8 mouse cellular contexts compared by ENCODE assay signal in genomic region chr15:79201491-79202150, GRCm38 (mm10). TPM values are rescaled to one million over a fixed set of nuclear protein-coding genes. Genes with fewer than 3 reads are reported as not detected.
DNase-seq lines count a peak whose midpoint lies in the region; ATAC-seq and TF ChIP-seq lines count a peak whose summit lies in the region.

No protein-coding gene starts in this region.

- no peak for TF ChIP-seq CTCF in liver, postnatal 0 days (IDR thresholded peaks at IDR 0.05; ENCODE audit: low read depth)

- no peak for ATAC-seq in liver, postnatal 0 days
- ATAC-seq in forebrain, embryonic 14.5 days: peak; percentile 87
- ATAC-seq in limb, embryonic 13.5 days (ENCODE audit: low FRiP score, low read depth): peak; percentile 68
- peak; percentile 54 for ATAC-seq in stomach, embryonic 16.5 days (ENCODE audit: insufficient read depth, low FRiP score)

- no peaks in the 10 kb centered on the region for H3K4me1 ChIP-seq in liver, postnatal 0 days (ENCODE audit: insufficient read depth)
- H3K4me1 ChIP-seq in forebrain, embryonic 14.5 days (ENCODE audit: control insufficient read depth, insufficient read depth, low read length): peaks cover 12% of the 10 kb centered on the region
- H3K4me1 ChIP-seq in limb, embryonic 13.5 days: peaks cover 26% of the 10 kb centered on the region
- H3K4me1 ChIP-seq in stomach, embryonic 16.5 days (ENCODE audit: control insufficient read depth, insufficient read depth, low read length): 0 out of 2 replicates have a peak, but pooled peaks cover 3% of the 10 kb centered on the region

- H3K9me3 ChIP-seq in liver, postnatal 0 days (ENCODE audit: low read length): no peaks in the 10 kb centered on the region
- H3K9me3 ChIP-seq in forebrain, embryonic 14.5 days (replicated peaks; ENCODE audit: control insufficient read depth, low read length): no peaks in the 10 kb centered on the region
- H3K9me3 ChIP-seq in limb, embryonic 13.5 days: no peaks in the 10 kb centered on the region
- H3K9me3 ChIP-seq in stomach, embryonic 16.5 days (replicated peaks; ENCODE audit: control insufficient read depth, low read length): no peaks in the 10 kb centered on the region

- H3K9ac ChIP-seq in liver, postnatal 0 days (replicated peaks): no peak overlapping the region
- H3K9ac ChIP-seq in forebrain, embryonic 14.5 days (ENCODE audit: low read length): peak overlapping the region; percentile 26; the same call in 1 of the 2 replicates
- H3K9ac ChIP-seq in limb, embryonic 13.5 days: peak overlapping the region; percentile 35; the same call in 1 of the 2 replicates
- H3K9ac ChIP-seq in stomach, embryonic 16.5 days (ENCODE audit: low read length): no peak overlapping the region

- no peaks in the 10 kb centered on the region for H3K36me3 ChIP-seq in liver, postnatal 0 days (replicated peaks; ENCODE audit: insufficient read depth, low read length)
- no peaks in the 10 kb centered on the region for H3K36me3 ChIP-seq in forebrain, embryonic 14.5 days (ENCODE audit: control insufficient read depth, insufficient read depth, low read length)
- no peaks in the 10 kb centered on the region for H3K36me3 ChIP-seq in limb, embryonic 13.5 days
- no peaks in the 10 kb centered on the region for H3K36me3 ChIP-seq in stomach, embryonic 16.5 days (ENCODE audit: control insufficient read depth, insufficient read depth, low read length)

- H3K4me2 ChIP-seq in liver, postnatal 0 days (ENCODE audit: low read depth, low read length): no peak overlapping the region
- H3K4me2 ChIP-seq in forebrain, embryonic 14.5 days (ENCODE audit: low read length): peak overlapping the region; percentile 28
- H3K4me2 ChIP-seq in limb, embryonic 13.5 days (replicated peaks): peak overlapping the region; percentile 44
- no peak overlapping the region for H3K4me2 ChIP-seq in stomach, embryonic 16.5 days (ENCODE audit: low read depth, low read length)

- no peaks in the 10 kb centered on the region; the same call in 1 of the 2 replicates for H3K27me3 ChIP-seq in liver, postnatal 0 days (ENCODE audit: insufficient read depth, low read length)
- H3K27me3 ChIP-seq in forebrain, embryonic 14.5 days (replicated peaks; ENCODE audit: control insufficient read depth, insufficient read depth, low read length): no peaks in the 10 kb centered on the region
- peaks cover 6% of the 10 kb centered on the region; the same call in 1 of the 2 replicates for H3K27me3 ChIP-seq in limb, embryonic 13.5 days
- H3K27me3 ChIP-seq in stomach, embryonic 16.5 days (ENCODE audit: control insufficient read depth, insufficient read depth, low read length): no peaks in the 10 kb centered on the region

- H3K27ac ChIP-seq in liver, postnatal 0 days (ENCODE audit: low read depth): no peak overlapping the region
- peak overlapping the region; percentile 69; the same call in 1 of the 2 replicates for H3K27ac ChIP-seq in forebrain, embryonic 14.5 days (ENCODE audit: low read depth, low read length)
- H3K27ac ChIP-seq in limb, embryonic 13.5 days: peak overlapping the region; percentile 81
- no peak overlapping the region for H3K27ac ChIP-seq in stomach, embryonic 16.5 days (ENCODE audit: low read length)

- WGBS in liver, postnatal 0 days (ENCODE audit: insufficient replicate concordance): 39% methylated on average over 13 of the region's 13 CpGs
- WGBS in forebrain, embryonic 14.5 days: 10% methylated on average over 13 of the region's 13 CpGs
- 16% methylated on average over 13 of the region's 13 CpGs for WGBS in limb, embryonic 13.5 days
- 33% methylated on average over 13 of the region's 13 CpGs for WGBS in stomach, embryonic 16.5 days

- peak; percentile 19 for DNase-seq in liver
- no peak for DNase-seq in liver, postnatal 0 days
- DNase-seq in forebrain, embryonic 14.5 days (ENCODE audit: low spot score): peak; percentile 60
- no peak for DNase-seq in kidney, adult 18-20 months
- DNase-seq in urinary bladder, adult 2 months (ENCODE audit: low spot score): no peak
- no peak for DNase-seq in thymus, postnatal 14 days

- no peak overlapping the region for H3K4me3 ChIP-seq in liver, postnatal 0 days (ENCODE audit: low read depth, low read length)
- H3K4me3 ChIP-seq in forebrain, embryonic 14.5 days (ENCODE audit: low read depth, low read length): no peak overlapping the region
- no peak overlapping the region for H3K4me3 ChIP-seq in limb, embryonic 13.5 days
- no peak overlapping the region for H3K4me3 ChIP-seq in stomach, embryonic 16.5 days (replicated peaks; ENCODE audit: low read length)

- TF ChIP-seq EP300 in liver, postnatal 0 days (IDR thresholded peaks at IDR 0.05; ENCODE audit: low read depth): no peak

RNA-seq across cellular contexts. Expression of gene Pick1, which starts 27.4 kb away (rescaled TPM):
- polyA plus RNA-seq in liver, postnatal 0 days (2015; fragmentation: Nextera tagmentation; extraction: Ambion mirVana): 11.5 and 12.2 TPM in 2 replicates
- 36.9 and 45.3 TPM in 2 replicates for polyA plus RNA-seq in forebrain, embryonic 14.5 days (2014; fragmentation: Nextera tagmentation; extraction: Ambion mirVana)
- polyA plus RNA-seq in limb, embryonic 13.5 days (2015; fragmentation: Nextera tagmentation; extraction: Ambion mirVana): 52.7 and 57.4 TPM in 2 replicates
- 55.0 and 58.7 TPM in 2 replicates for polyA plus RNA-seq in stomach, embryonic 16.5 days (2015; fragmentation: Nextera tagmentation; extraction: Ambion mirVana)
- polyA plus RNA-seq in urinary bladder, adult 2 months (2012; rRNA removed): 33.3 and 41.7 TPM in 2 replicates

RNA-seq across cellular contexts. Expression of gene Gm49486, which starts 27.6 kb away (rescaled TPM):
- polyA plus RNA-seq in liver, postnatal 0 days (2015; fragmentation: Nextera tagmentation; extraction: Ambion mirVana): 0.08 TPM in 2 replicates
- polyA plus RNA-seq in forebrain, embryonic 14.5 days (2014; fragmentation: Nextera tagmentation; extraction: Ambion mirVana): 0.69 and 0.98 TPM in 2 replicates
- polyA plus RNA-seq in limb, embryonic 13.5 days (2015; fragmentation: Nextera tagmentation; extraction: Ambion mirVana): 1.3 and 1.4 TPM in 2 replicates
- polyA plus RNA-seq in stomach, embryonic 16.5 days (2015; fragmentation: Nextera tagmentation; extraction: Ambion mirVana): 0.23 and 0.55 TPM in 2 replicates
- 0.96 and 1.1 TPM in 2 replicates for polyA plus RNA-seq in urinary bladder, adult 2 months (2012; rRNA removed)

RNA-seq across cellular contexts. Expression of gene Sox10, which starts 36.6 kb away (rescaled TPM):
- polyA plus RNA-seq in liver, postnatal 0 days (2015; fragmentation: Nextera tagmentation; extraction: Ambion mirVana): 0.07 and 0.08 TPM in 2 replicates
- 0.89 and 1.9 TPM in 2 replicates for polyA plus RNA-seq in forebrain, embryonic 14.5 days (2014; fragmentation: Nextera tagmentation; extraction: Ambion mirVana)
- polyA plus RNA-seq in limb, embryonic 13.5 days (2015; fragmentation: Nextera tagmentation; extraction: Ambion mirVana): 5.9 and 6.3 TPM in 2 replicates
- 5.3 and 5.4 TPM in 2 replicates for polyA plus RNA-seq in stomach, embryonic 16.5 days (2015; fragmentation: Nextera tagmentation; extraction: Ambion mirVana)
- 11.0 and 11.8 TPM in 2 replicates for polyA plus RNA-seq in urinary bladder, adult 2 months (2012; rRNA removed)

RNA-seq across cellular contexts. Expression of gene Slc16a8, which starts 52.9 kb away (rescaled TPM):
- not detected in 2 replicates for polyA plus RNA-seq in liver, postnatal 0 days (2015; fragmentation: Nextera tagmentation; extraction: Ambion mirVana)
- 0.60 and 0.83 TPM in 2 replicates for polyA plus RNA-seq in forebrain, embryonic 14.5 days (2014; fragmentation: Nextera tagmentation; extraction: Ambion mirVana)
- 0.33 and 0.59 TPM in 2 replicates for polyA plus RNA-seq in limb, embryonic 13.5 days (2015; fragmentation: Nextera tagmentation; extraction: Ambion mirVana)
- polyA plus RNA-seq in stomach, embryonic 16.5 days (2015; fragmentation: Nextera tagmentation; extraction: Ambion mirVana): 0.15 TPM in 1 of 2 replicates, not detected in the other
- 0.04 and 0.21 TPM in 2 replicates for polyA plus RNA-seq in urinary bladder, adult 2 months (2012; rRNA removed)

Comparison
In these comparisons a context has a peak if more than half of its experiments do, and no peak if none do; other contexts are left out.
1. DNase-seq: peak in liver (single experiment) and forebrain, embryonic 14.5 days (single experiment); none in liver, postnatal 0 days (single experiment), kidney, adult 18-20 months (single experiment), urinary bladder, adult 2 months (single experiment) and thymus, postnatal 14 days (single experiment).
2. H3K27ac ChIP-seq: peak in forebrain, embryonic 14.5 days (single experiment) and limb, embryonic 13.5 days (single experiment); none in liver, postnatal 0 days (single experiment) and stomach, embryonic 16.5 days (single experiment).
3. H3K4me2 ChIP-seq: peak in forebrain, embryonic 14.5 days (single experiment) and limb, embryonic 13.5 days (single experiment); none in liver, postnatal 0 days (single experiment) and stomach, embryonic 16.5 days (single experiment).
4. H3K9ac ChIP-seq: peak in forebrain, embryonic 14.5 days (single experiment) and limb, embryonic 13.5 days (single experiment); none in liver, postnatal 0 days (single experiment) and stomach, embryonic 16.5 days (single experiment).